Mouse (Mus musculus) embryonic facial prominence, embryonic 13.5 days (tissue): ENCODE data around the gene Phf10. TPM values are rescaled to one million over a fixed set of nuclear protein-coding genes. Genes with fewer than 3 reads are reported as not detected.
"Not testable (repeated sequence)": the region's sequence is repeated elsewhere in the genome, so short reads cannot be mapped to it uniquely, and the experiment has no call there.

Experiments used
- ATAC-seq: fragments of 200-750 bp; cut with Nextera tagmentation; 2 replicates; pipeline ENCODE4 v1.8.0; 2017; ENCODE audit warnings: low read depth; ENCODE audit not compliant: insufficient number of reproducible peaks, insufficient read depth, low FRiP score, low TSS enrichment
- H3K27ac ChIP-seq: fragments of 300-500 bp; sonication (generic); 2 replicates; pipeline ENCODE4 v1.5.1; 2015; ENCODE audit warnings: moderate library complexity, mild to moderate bottlenecking, inconsistent platforms
- H3K27me3 ChIP-seq: fragments of 300-500 bp; sonication (generic); 2 replicates; pipeline ENCODE4 v1.6.1; 2015; ENCODE audit warnings: mild to moderate bottlenecking, inconsistent platforms
- H3K36me3 ChIP-seq: fragments of 300-500 bp; sonication (generic); 2 replicates; pipeline ENCODE4 v1.6.1; 2015; ENCODE audit warnings: mild to moderate bottlenecking, inconsistent platforms
- H3K4me1 ChIP-seq: fragments of 300-500 bp; sonication (generic); 2 replicates; pipeline ENCODE4 v1.6.1; 2015; ENCODE audit warnings: inconsistent platforms
- H3K4me2 ChIP-seq: fragments of 300-500 bp; sonication (generic); 2 replicates; pipeline ENCODE4 v1.6.1; 2015; ENCODE audit warnings: moderate library complexity, mild to moderate bottlenecking, inconsistent platforms
- H3K4me3 ChIP-seq: fragments of 300-500 bp; sonication (generic); 2 replicates; pipeline ENCODE4 v1.5.1; 2015; ENCODE audit warnings: mild to moderate bottlenecking, inconsistent platforms
- H3K9ac ChIP-seq: fragments of 300-500 bp; sonication (generic); 2 replicates; pipeline ENCODE4 v1.6.1; 2015; ENCODE audit warnings: mild to moderate bottlenecking, inconsistent platforms
- H3K9me3 ChIP-seq: fragments of 300-500 bp; sonication (generic); 2 replicates; pipeline ENCODE4 v1.6.1; 2016; ENCODE audit warnings: inconsistent platforms
- WGBS: fragments of 180-500 bp; shearing (Covaris S2); methylation state at CpG from one replicate; pipeline ENCODE4 v1.1.7; 2015; ENCODE audit warnings: mixed read lengths; 5-methylcytosine and 5-hydroxymethylcytosine counted together
- polyA plus RNA-seq: library from polyadenylated mRNA; unstranded; fragments of >200 nt; fragmentation: Nextera tagmentation; extraction: Ambion mirVana; gene quantifications from 2 replicates; pipeline ENCODE4 v1.2.1, GENCODE M21; 2015

Phf10 gene
- polyA plus RNA-seq, 1 experiment from 2014 or later, result 36.0 TPM

DNA sequence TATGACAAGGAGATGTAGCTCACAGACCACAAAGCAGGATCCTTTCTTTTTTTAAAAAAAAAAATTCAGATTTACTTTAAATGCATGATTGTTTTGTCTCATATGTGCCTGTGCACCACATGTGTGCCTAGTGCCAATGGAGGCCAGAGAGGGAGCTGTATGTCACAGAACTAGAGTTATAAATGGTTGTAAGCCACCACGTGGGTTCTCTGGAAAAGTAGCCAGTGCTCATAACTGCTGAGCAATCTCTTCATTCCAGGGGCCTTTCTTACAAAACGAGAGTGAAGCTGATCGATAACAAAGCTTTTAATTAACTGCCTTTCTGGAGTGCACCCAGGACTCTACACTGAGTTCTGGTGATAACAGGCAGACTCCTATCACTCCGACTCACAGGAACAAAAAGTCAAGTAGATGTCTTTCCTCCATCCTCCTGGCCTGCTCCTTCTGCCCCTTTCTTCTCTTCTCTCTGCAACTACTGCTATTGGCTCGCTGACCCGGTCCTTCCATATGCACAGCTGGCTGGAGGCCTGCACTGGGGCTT lies 7.4 kb upstream of the Phf10 start:
- H3K9ac ChIP-seq, ATAC-seq: not testable (repeated sequence)
- WGBS, result no CpG with 5 or more reads among the region's 6 CpGs

DNA sequence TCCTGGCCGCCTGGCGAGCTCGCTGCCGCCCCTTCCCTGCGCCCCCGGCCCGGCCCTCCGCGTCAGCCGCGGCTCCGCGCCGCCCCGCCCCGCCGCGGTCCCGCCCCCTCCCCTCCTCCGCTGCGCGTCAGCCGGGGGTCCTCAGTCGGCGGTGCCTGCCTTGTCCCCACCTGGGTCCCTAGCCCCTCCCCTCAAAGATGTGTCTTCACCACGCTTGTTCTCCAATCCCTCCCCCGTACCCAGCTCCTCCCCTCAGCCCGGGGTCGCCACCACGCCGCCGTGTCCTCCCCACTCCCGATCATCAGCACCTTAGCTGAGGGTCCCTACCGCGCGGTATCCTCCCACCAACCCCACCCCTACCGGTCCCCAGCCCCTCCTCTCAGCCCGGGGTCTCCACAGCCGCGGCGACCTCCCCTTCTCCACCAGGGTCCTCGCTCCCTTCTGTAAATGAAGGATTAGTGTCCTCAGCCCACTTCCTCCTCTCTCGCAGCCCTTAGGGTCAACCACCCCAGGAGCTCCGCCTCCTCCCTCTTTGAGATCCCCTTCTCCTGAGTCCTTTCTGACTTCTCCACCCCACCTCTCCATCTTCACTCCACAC lies 583 bp upstream of the Phf10 start:
- peaks cover 11% of the 10 kb centered on the region for H3K4me1 ChIP-seq
- not testable (repeated sequence) for H3K9ac ChIP-seq, H3K9me3 ChIP-seq, H3K4me3 ChIP-seq, H3K4me2 ChIP-seq, H3K27me3 ChIP-seq, H3K27ac ChIP-seq
- no CpG with 5 or more reads among the region's 44 CpGs for WGBS
- ATAC-seq, result peak; percentile 90
- H3K36me3 ChIP-seq, result peaks cover 11% of the 10 kb centered on the region

More for the DNA sequence above, 7.4 kb upstream of the Phf10 start:
- H3K27me3 ChIP-seq, H3K27ac ChIP-seq, H3K4me2 ChIP-seq, H3K9me3 ChIP-seq, H3K36me3 ChIP-seq, H3K4me1 ChIP-seq, H3K4me3 ChIP-seq: not testable (repeated sequence)

DNA sequence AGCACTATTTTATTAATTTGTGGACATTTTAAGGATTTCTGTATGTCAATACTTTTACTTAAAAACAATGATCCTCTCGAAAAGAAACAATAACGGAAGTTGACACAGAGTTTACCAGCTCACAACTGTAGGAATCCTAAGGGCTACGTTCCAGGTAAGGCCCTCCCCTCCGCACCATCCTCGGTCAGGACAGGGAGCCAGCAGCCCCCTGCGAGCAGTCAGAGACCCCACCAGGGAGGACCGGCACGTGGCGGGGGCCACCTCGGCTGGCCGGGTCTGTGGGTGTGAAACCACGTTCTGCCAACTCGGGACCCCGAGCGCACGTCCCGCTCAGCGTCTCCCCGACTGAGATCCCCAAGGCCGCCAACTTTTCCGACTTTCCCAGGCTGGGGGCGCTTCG lies 553 bp downstream of the Phf10 start:
- 0 out of 2 replicates have a peak, but pooled peaks have one; percentile 9 for ATAC-seq
- Histone ChIP-seq H3K4me1 (peaks cover 11% of the 10 kb centered on the region), H3K9ac (peak overlapping the region; percentile 83), H3K27ac (no peak overlapping the region), H3K4me3 (peak overlapping the region; percentile 68), H3K9me3 (no peaks in the 10 kb centered on the region), H3K4me2 (peak overlapping the region; percentile 91), H3K27me3 (no peaks in the 10 kb centered on the region), H3K36me3 (peaks cover 11% of the 10 kb centered on the region)
- WGBS, result 1% methylated on average over 19 of the region's 23 CpGs

DNA sequence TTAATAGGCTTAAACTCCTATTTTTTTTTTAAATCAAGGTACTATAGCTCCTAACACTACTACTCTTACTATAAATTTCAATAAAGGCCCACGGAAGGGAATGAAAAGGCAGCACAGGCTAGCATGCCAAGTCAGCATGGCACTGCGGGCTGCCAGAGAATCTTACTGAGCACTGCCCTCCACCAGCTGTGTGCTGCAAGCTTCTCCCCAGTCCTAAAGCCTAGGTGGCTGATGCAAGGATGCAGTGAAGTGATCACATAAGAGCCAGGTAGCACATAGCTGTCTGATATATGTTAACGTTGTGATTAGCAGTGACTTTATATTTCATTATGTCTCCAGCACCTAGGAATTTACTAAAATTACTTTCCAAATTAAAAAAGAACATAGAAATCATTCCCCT lies 1.1 kb downstream of the Phf10 start:
- ATAC-seq, result no peak
- H3K27ac ChIP-seq, result no peak overlapping the region
- no peaks in the 10 kb centered on the region for H3K27me3 ChIP-seq
- H3K4me1 ChIP-seq, result peaks cover 11% of the 10 kb centered on the region
- H3K4me3 ChIP-seq, result peak overlapping the region; percentile 39
- 29% methylated on average over 3 of the region's 3 CpGs for WGBS
- peak overlapping the region; percentile 61; the same call in 1 of the 2 replicates for H3K9ac ChIP-seq
- H3K4me2 ChIP-seq, result peak overlapping the region; percentile 91
- H3K9me3 ChIP-seq, result no peaks in the 10 kb centered on the region
- H3K36me3 ChIP-seq, result peaks cover 11% of the 10 kb centered on the region

DNA sequence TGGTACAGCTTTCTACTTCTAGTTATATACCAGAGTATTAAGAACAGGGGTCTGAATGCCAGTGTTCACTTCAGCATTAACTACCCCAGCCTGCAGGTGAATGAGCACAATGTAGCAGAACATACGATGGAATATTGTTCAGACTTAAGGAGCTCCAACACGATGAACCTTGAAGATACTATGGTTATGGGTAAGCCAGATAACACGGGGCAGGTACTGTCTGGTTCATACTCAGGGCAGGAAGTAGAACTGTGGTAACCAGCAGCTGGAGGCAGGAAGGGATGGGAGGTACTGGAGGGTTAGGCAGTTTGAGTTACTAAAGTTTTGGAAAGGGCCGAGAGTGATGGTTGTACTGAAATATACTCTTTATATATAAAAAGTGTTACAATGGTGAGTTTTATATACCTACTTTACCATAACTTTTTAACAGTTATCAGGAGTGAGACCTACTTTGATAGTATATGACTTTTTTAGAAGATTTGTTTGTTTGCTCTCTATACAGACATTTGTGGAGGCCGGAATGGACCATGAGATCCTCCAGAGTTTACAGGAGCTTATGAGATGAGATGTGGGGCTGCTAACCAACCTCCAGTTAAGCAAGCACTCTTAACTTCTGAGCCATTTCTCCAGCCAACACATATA lies 2.3 kb downstream of the Phf10 start:
- Histone ChIP-seq H3K4me1 (peaks cover 11% of the 10 kb centered on the region), H3K4me3 (no peak overlapping the region), H3K27ac (no peak overlapping the region), H3K36me3 (peaks cover 21% of the 10 kb centered on the region), H3K27me3 (no peaks in the 10 kb centered on the region), H3K4me2 (no peak overlapping the region), H3K9ac (no peak overlapping the region), H3K9me3 (no peaks in the 10 kb centered on the region)
- no peak for ATAC-seq
- 88% methylated on average over 5 of the region's 5 CpGs for WGBS

DNA sequence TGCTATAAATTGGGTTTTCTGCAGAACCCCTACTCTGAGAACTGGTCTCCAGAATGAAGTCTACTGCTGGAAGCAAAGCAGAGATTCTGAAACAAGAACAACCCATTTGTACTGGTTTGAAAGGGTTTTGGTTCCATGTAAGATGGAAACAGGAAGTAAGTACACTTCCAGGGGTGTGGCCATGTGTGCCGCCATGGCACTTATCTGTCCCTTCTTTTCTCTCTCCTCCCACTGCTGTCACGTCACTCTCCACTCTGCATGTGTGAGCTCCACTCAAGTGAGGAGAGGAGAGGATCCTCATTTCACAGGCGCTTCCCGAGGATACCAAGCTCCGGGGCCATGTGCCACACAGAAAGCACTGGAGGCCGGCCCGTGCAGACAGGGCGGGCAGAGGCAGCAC lies 7.6 kb downstream of the Phf10 start:
- Histone ChIP-seq H3K9ac (no peak overlapping the region), H3K4me1 (0 out of 2 replicates have a peak, but pooled peaks cover under 1% of the 10 kb centered on the region), H3K36me3 (peaks cover 60% of the 10 kb centered on the region), H3K27me3 (no peaks in the 10 kb centered on the region), H3K27ac (no peak overlapping the region), H3K9me3 (no peaks in the 10 kb centered on the region), H3K4me2 (no peak overlapping the region), H3K4me3 (no peak overlapping the region)
- WGBS, result 88% methylated on average over 8 of the region's 8 CpGs
- no peak for ATAC-seq

DNA sequence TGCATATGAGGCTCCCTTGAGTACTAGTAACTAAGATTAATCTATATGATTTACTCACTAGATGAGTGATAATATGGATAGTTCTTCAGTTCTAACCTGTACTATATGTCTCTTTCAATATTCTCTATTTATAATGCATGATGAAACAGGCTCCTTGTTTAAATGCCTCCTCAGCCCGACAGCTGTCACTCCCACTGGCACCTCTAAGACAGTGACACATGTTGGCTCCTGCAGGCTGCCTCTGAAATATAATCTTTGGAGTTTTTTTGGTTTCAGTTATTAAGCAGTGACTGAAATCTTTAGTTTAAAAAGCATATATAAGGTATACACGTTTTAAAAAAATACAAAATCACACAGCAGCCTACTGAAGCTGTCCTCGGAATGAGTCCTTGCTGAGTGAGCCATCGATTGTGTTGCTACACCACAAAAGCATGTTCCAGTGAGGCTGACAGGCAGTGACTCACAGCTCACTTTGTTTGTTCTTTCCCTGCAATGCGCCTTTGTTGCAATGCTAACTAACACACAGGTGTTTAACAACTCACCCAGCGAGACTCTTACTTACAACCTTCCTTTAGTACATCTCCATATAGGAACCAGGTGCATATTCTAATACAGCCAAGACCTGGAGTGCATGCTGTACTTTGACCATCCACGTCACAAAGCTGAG lies 11.8 kb downstream of the Phf10 start:
- Histone ChIP-seq H3K4me2 (no peak overlapping the region), H3K9me3 (no peaks in the 10 kb centered on the region), H3K36me3 (peaks cover 68% of the 10 kb centered on the region), H3K27me3 (no peaks in the 10 kb centered on the region), H3K4me3 (no peak overlapping the region), H3K9ac (no peak overlapping the region), H3K4me1 (peaks cover 7% of the 10 kb centered on the region), H3K27ac (no peak overlapping the region)
- no peak for ATAC-seq
- WGBS, result 85% methylated on average over 7 of the region's 7 CpGs

DNA sequence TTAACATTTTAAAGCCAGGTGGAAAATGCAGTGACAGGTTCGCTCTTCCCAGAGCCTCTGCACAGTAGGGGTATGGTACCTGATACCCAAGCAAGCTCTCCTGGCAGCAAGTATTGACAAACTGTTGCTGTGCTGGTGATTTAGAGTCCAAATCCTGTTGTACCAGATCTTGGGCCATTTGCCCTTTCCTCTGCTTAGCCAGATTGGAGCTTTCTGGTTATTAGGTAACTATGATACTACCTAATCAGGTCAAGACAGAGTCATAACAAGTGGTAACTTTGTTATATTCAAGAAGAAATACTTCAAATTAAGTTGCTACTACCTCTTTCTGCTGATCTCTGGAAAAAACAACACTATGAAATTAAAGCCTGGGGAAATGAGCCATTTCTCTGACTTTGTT lies 16.5 kb downstream of the Phf10 start:
- H3K36me3 ChIP-seq, result peaks cover 30% of the 10 kb centered on the region
- H3K27me3 ChIP-seq, result no peaks in the 10 kb centered on the region
- H3K9me3 ChIP-seq, result no peaks in the 10 kb centered on the region
- no peak for ATAC-seq
- 0 out of 2 replicates have a peak overlapping the region, but pooled peaks have one; percentile 82 for H3K4me3 ChIP-seq
- H3K4me2 ChIP-seq, result 0 out of 2 replicates have a peak overlapping the region, but pooled peaks have one; percentile 95
- WGBS, result 89% methylated on average over 1 of the region's 1 CpGs
- H3K27ac ChIP-seq, result no peak overlapping the region
- peaks cover 19% of the 10 kb centered on the region for H3K4me1 ChIP-seq
- H3K9ac ChIP-seq, result no peak overlapping the region

DNA sequence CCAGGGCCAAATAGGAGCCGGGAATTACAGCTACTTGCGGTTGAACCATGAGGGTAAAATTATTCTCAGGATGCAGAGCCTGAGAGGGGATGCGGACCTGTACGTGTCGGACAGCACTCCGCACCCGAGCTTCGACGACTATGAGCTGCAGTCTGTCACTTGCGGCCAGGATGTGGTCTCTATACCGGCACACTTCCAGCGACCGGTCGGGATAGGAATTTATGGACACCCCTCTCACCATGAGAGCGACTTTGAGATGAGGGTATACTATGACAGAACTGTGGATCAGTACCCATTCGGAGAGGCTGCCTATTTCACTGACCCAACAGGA lies 17.4 kb downstream of the Phf10 start:
- peaks cover 19% of the 10 kb centered on the region for H3K4me1 ChIP-seq
- H3K4me2 ChIP-seq, result peak overlapping the region; percentile 95
- peak; percentile 52 for ATAC-seq
- H3K27me3 ChIP-seq, result no peaks in the 10 kb centered on the region
- peak overlapping the region; percentile 85 for H3K9ac ChIP-seq
- WGBS, result 15% methylated on average over 16 of the region's 16 CpGs
- H3K27ac ChIP-seq, result peak overlapping the region; percentile 66; the same call in 1 of the 2 replicates
- no peaks in the 10 kb centered on the region for H3K9me3 ChIP-seq
- H3K4me3 ChIP-seq, result peak overlapping the region; percentile 82
- peaks cover 24% of the 10 kb centered on the region for H3K36me3 ChIP-seq

DNA sequence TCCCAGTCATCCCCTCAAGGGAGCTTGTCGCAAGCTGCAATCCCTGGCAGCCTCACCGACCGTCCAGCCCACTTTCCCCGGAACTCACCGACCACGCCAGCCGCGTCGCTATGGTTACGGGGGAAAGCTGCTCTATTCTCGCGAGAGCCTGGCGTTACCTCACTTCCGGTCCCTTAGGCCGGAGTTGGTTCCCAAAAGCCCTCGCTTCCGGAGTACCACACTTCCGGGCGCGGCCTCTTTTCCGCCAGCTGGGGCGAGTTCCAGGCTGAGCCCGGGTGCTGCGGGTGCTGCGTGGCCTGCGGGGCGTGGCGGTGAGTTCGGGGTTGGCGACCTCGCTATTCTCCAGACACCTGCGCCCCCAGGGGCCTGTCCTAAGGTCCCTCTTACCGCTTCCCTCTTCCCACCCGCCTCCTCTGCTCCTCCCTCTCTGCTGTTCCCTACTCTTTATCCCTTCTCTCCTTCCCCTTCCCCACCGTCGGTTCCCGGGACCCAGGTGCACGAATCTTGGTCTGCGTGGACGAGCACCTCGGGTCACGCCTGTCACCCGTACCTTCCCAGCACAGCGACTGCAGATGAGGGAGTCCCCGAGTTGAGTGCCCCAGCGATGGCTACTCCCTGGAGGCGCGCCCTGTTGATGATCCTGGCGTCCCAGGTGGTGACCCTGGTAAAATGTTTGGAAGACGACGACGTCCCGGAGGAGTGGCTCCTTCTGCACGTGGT lies 17.9 kb downstream of the Phf10 start, which contains the start of the genes Wdr27 and 1600012H06Rik:
Wdr27 (minus strand) TSS at position 150 of the 720 bp plus-strand sequence.
1600012H06Rik (plus strand) TSS at position 176 of the 720 bp plus-strand sequence.
- no peaks in the 10 kb centered on the region for H3K9me3 ChIP-seq
- no peaks in the 10 kb centered on the region for H3K27me3 ChIP-seq
- peak within 1 kb of the TSS; percentile 66 for H3K27ac ChIP-seq
- peak within 1 kb of the TSS; percentile 82 for H3K4me3 ChIP-seq
- peak within 1 kb of the TSS; percentile 95 for H3K4me2 ChIP-seq
- under 1% methylated on average over 54 of the region's 54 CpGs for WGBS
- ATAC-seq, result peak; percentile 96
- H3K9ac ChIP-seq, result peak within 1 kb of the TSS; percentile 85
- H3K4me1 ChIP-seq, result peaks cover 19% of the 10 kb centered on the region
- H3K36me3 ChIP-seq, result peaks cover 19% of the 10 kb centered on the region

DNA sequence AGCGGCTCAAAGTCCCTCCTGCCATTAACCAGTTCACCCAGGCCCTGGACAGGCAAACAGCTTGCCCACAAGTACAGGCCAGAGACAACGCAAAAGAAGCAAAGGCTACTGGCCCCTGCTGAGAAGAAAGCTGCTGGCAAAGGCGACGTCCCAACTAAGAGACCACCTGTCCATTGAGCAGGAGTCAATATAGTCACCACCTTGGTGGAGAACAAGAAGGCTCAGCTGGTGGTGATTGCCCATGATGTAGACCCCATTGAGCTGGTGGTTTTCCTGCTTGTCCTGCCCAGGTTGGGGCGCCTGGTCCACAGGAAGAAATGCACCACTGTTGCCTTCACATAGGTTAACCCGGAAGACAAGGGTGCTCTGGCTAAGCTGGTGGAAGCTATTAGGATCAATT lies 18.9 kb downstream of the Phf10 start:
- H3K4me1 ChIP-seq, result peaks cover 19% of the 10 kb centered on the region
- not testable (repeated sequence) for ATAC-seq, H3K27ac ChIP-seq, H3K9me3 ChIP-seq, H3K27me3 ChIP-seq
- peak overlapping the region; percentile 82 for H3K4me3 ChIP-seq
- 65% methylated on average over 6 of the region's 6 CpGs for WGBS
- H3K36me3 ChIP-seq, result peaks cover 18% of the 10 kb centered on the region
- peak overlapping the region; percentile 85 for H3K9ac ChIP-seq
- peak overlapping the region; percentile 95 for H3K4me2 ChIP-seq
